Mouse (Mus musculus) midbrain, embryonic 16.5 days (tissue): ENCODE measurements around the gene Vps35. TPM values are rescaled to one million over a fixed set of nuclear protein-coding genes. Genes with fewer than 3 reads are reported as not detected.

Source experiments
- ATAC-seq: fragments of 200-750 bp; cut with Nextera tagmentation; 2 replicates; pipeline ENCODE4 v1.8.0; 2017; ENCODE audit warnings: moderate TSS enrichment
- H3K27ac ChIP-seq: fragments of 300-500 bp; sonication (generic); 2 replicates; pipeline ENCODE4 v1.5.1; 2014; ENCODE audit warnings: mild to moderate bottlenecking, low read length, mixed read lengths
- H3K27me3 ChIP-seq: fragments of 300-500 bp; sonication (generic); 2 replicates; pipeline ENCODE4 v1.6.1; 2014; ENCODE audit warnings: low read depth, low read length, mixed read lengths; ENCODE audit not compliant: control insufficient read depth, insufficient read depth
- H3K36me3 ChIP-seq: fragments of 300-500 bp; sonication (generic); 2 replicates; pipeline ENCODE4 v1.6.1; 2014; ENCODE audit warnings: mild to moderate bottlenecking, low read length, moderate library complexity, mixed read lengths; ENCODE audit not compliant: control insufficient read depth, insufficient read depth
- H3K4me1 ChIP-seq: fragments of 300-500 bp; sonication (generic); 2 replicates; pipeline ENCODE4 v1.6.1; 2014; ENCODE audit warnings: mild to moderate bottlenecking, low read length, mixed read lengths; ENCODE audit not compliant: control insufficient read depth, insufficient read depth
- H3K4me2 ChIP-seq: fragments of 300-500 bp; sonication (generic); 2 replicates; pipeline ENCODE4 v1.6.1; 2014; ENCODE audit warnings: mild to moderate bottlenecking, low read length, mixed read lengths
- H3K4me3 ChIP-seq: fragments of 300-500 bp; sonication (generic); 2 replicates; pipeline ENCODE4 v1.5.1; 2014; ENCODE audit warnings: low read depth, mild to moderate bottlenecking, low read length, moderate library complexity, mixed read lengths
- H3K9ac ChIP-seq: fragments of 300-500 bp; sonication (generic); 2 replicates; pipeline ENCODE4 v1.6.1; 2014; ENCODE audit warnings: low read depth, low read length, mixed read lengths
- H3K9me3 ChIP-seq: fragments of 300-500 bp; sonication (generic); replicated peaks from 2 replicates; pipeline ENCODE4 v1.6.1; 2014; ENCODE audit warnings: mild to moderate bottlenecking, low read length, mixed read lengths; ENCODE audit not compliant: control insufficient read depth, poor library complexity, severe bottlenecking
- WGBS: fragments of 180-500 bp; shearing (Covaris S2); extraction: QIAGEN DNeasy Blood & Tissue Kit; methylation state at CpG from one replicate; pipeline ENCODE4 v1.1.7; 2014; 5-methylcytosine and 5-hydroxymethylcytosine counted together
- polyA plus RNA-seq: library from polyadenylated mRNA; unstranded; fragments of >200 nt; fragmentation: Nextera tagmentation; extraction: Ambion mirVana; gene quantifications from 2 replicates; pipeline ENCODE4 v1.2.1, GENCODE M21; 2015

The Vps35 gene
- polyA plus RNA-seq, 1 experiment from 2014 or later = 189 TPM

GRCm38 (mm10) chr8:85318534-85318933, 18.9 kb upstream of the Vps35 start:
- H3K36me3 ChIP-seq = no peaks in the 10 kb centered on the region
- H3K4me2 ChIP-seq = no peak overlapping the region
- no peak overlapping the region for H3K9ac ChIP-seq
- H3K27me3 ChIP-seq = no peaks in the 10 kb centered on the region
- no peak overlapping the region for H3K27ac ChIP-seq
- ATAC-seq = no peak
- H3K4me3 ChIP-seq = no peak overlapping the region
- H3K9me3 ChIP-seq = peaks cover 5% of the 10 kb centered on the region; the same call in 1 of the 2 replicates
- H3K4me1 ChIP-seq = no peaks in the 10 kb centered on the region
- 92% methylated on average over 4 of the region's 4 CpGs for WGBS

- Histone ChIP-seq H3K27me3 (no peaks in the 10 kb centered on the region), H3K4me1 (no peaks in the 10 kb centered on the region), H3K4me3 (no peak overlapping the region), H3K27ac (no peak overlapping the region), H3K9ac (no peak overlapping the region), H3K36me3 (peaks cover 10% of the 10 kb centered on the region; the same call in 1 of the 2 replicates), H3K4me2 (no peak overlapping the region), H3K9me3 (no peaks in the 10 kb centered on the region; the same call in 1 of the 2 replicates)
- ATAC-seq = no peak
- 81% methylated on average over 3 of the region's 3 CpGs for WGBS
Observed at GRCm38 (mm10) chr8:85313036-85313435, 13.4 kb upstream of the Vps35 start.

GRCm38 (mm10) chr8:85311743-85312142, 12.1 kb upstream of the Vps35 start:
- Histone ChIP-seq H3K4me2 (no peak overlapping the region), H3K27me3 (no peaks in the 10 kb centered on the region), H3K27ac (no peak overlapping the region), H3K4me1 (no peaks in the 10 kb centered on the region), H3K9me3 (no peaks in the 10 kb centered on the region), H3K36me3 (peaks cover 16% of the 10 kb centered on the region), H3K4me3 (no peak overlapping the region), H3K9ac (no peak overlapping the region)
- ATAC-seq = no peak

GRCm38 (mm10) chr8:85308564-85308963, 9.0 kb upstream of the Vps35 start:
- H3K27ac ChIP-seq = no peak overlapping the region
- H3K9ac ChIP-seq = no peak overlapping the region
- H3K4me2 ChIP-seq = no peak overlapping the region
- no peak overlapping the region for H3K4me3 ChIP-seq
- no peak for ATAC-seq
- 99% methylated on average over 2 of the region's 2 CpGs for WGBS
- no peaks in the 10 kb centered on the region for H3K4me1 ChIP-seq
- peaks cover 24% of the 10 kb centered on the region for H3K36me3 ChIP-seq
- no peaks in the 10 kb centered on the region for H3K9me3 ChIP-seq
- H3K27me3 ChIP-seq = no peaks in the 10 kb centered on the region

- no peak overlapping the region for H3K27ac ChIP-seq
- H3K27me3 ChIP-seq = no peaks in the 10 kb centered on the region
- no peaks in the 10 kb centered on the region for H3K9me3 ChIP-seq
- no peak overlapping the region for H3K4me3 ChIP-seq
- ATAC-seq = no peak
- no peak overlapping the region for H3K9ac ChIP-seq
- no peak overlapping the region for H3K4me2 ChIP-seq
- WGBS = 94% methylated on average over 5 of the region's 5 CpGs
- H3K4me1 ChIP-seq = peaks cover 14% of the 10 kb centered on the region
- H3K36me3 ChIP-seq = peaks cover 22% of the 10 kb centered on the region
Observed at GRCm38 (mm10) chr8:85303531-85303930, 3.9 kb upstream of the Vps35 start.

- Histone ChIP-seq H3K36me3 (peaks cover 16% of the 10 kb centered on the region), H3K27ac (no peak overlapping the region), H3K4me1 (peaks cover 19% of the 10 kb centered on the region), H3K9ac (no peak overlapping the region), H3K27me3 (no peaks in the 10 kb centered on the region), H3K4me2 (no peak overlapping the region), H3K4me3 (no peak overlapping the region), H3K9me3 (no peaks in the 10 kb centered on the region)
- WGBS = 98% methylated on average over 3 of the region's 3 CpGs
- no peak for ATAC-seq
Observed at GRCm38 (mm10) chr8:85302931-85303330, 3.3 kb upstream of the Vps35 start.

GRCm38 (mm10) chr8:85301941-85302340, 2.3 kb upstream of the Vps35 start:
- 31% methylated on average over 1 of the region's 1 CpGs for WGBS
- no peak overlapping the region for H3K4me2 ChIP-seq

GRCm38 (mm10) chr8:85298600-85299433, 785 bp downstream of the Vps35 start:
- Histone ChIP-seq H3K27ac (peak overlapping the region; percentile 99), H3K4me1 (peaks cover 28% of the 10 kb centered on the region), H3K4me3 (peak overlapping the region; percentile 95), H3K4me2 (peak overlapping the region; percentile 75), H3K36me3 (0 out of 2 replicates have a peak, but pooled peaks cover 4% of the 10 kb centered on the region), H3K27me3 (no peaks in the 10 kb centered on the region), H3K9me3 (no peaks in the 10 kb centered on the region), H3K9ac (peak overlapping the region; percentile 90)
- ATAC-seq = peak; percentile 65
- under 1% methylated on average over 51 of the region's 53 CpGs for whole genome bisulfite sequencing

More at GRCm38 (mm10) chr8:85301941-85302340, 2.3 kb upstream of the Vps35 start:
- no peak for ATAC-seq
- H3K9ac ChIP-seq = no peak overlapping the region
- no peaks in the 10 kb centered on the region for H3K27me3 ChIP-seq
- H3K9me3 ChIP-seq = no peaks in the 10 kb centered on the region
- H3K36me3 ChIP-seq = peaks cover 11% of the 10 kb centered on the region
- peaks cover 28% of the 10 kb centered on the region for H3K4me1 ChIP-seq
- H3K27ac ChIP-seq = no peak overlapping the region
- H3K4me3 ChIP-seq = no peak overlapping the region

- Histone ChIP-seq H3K4me1 (no peaks in the 10 kb centered on the region), H3K4me3 (no peak overlapping the region), H3K4me2 (no peak overlapping the region), H3K36me3 (peaks cover 26% of the 10 kb centered on the region), H3K27ac (no peak overlapping the region), H3K9me3 (no peaks in the 10 kb centered on the region), H3K9ac (no peak overlapping the region), H3K27me3 (no peaks in the 10 kb centered on the region)
- ATAC-seq = no peak
- 100% methylated on average over 1 of the region's 1 CpGs for WGBS
Observed at GRCm38 (mm10) chr8:85286846-85287245, 12.8 kb downstream of the Vps35 start.
